Mouse (Mus musculus): ENCODE measurements around the gene Sorl1.

Sorl1 gene

GRCm38 (mm10) chr9:42054339-42055272 is 69.5 kb downstream of the Sorl1 start:
- 49% methylated on average over 20 of the region's 20 CpGs for WGBS

GRCm38 (mm10) chr9:42053591-42054190 is 70.4 kb downstream of the Sorl1 start:
- WGBS = 62% methylated on average over 12 of the region's 12 CpGs

- 51% methylated on average over 12 of the region's 12 CpGs for WGBS
These were observed 71.3 kb downstream of the Sorl1 start for GRCm38 (mm10) chr9:42052713-42053356.

- 42% methylated on average over 2 of the region's 2 CpGs for WGBS
These were observed 75.6 kb downstream of the Sorl1 start for GRCm38 (mm10) chr9:42048542-42048941.

GRCm38 (mm10) chr9:42047786-42048185 is 76.3 kb downstream of the Sorl1 start:
- WGBS = 55% methylated on average over 5 of the region's 5 CpGs

- WGBS = 82% methylated on average over 11 of the region's 11 CpGs
These were observed 77.8 kb downstream of the Sorl1 start for GRCm38 (mm10) chr9:42046248-42046647.

- WGBS = 94% methylated on average over 8 of the region's 8 CpGs
These were observed 79.4 kb downstream of the Sorl1 start for GRCm38 (mm10) chr9:42044651-42045050.

GRCm38 (mm10) chr9:42043934-42044333 is 80.2 kb downstream of the Sorl1 start:
- WGBS = 89% methylated on average over 8 of the region's 8 CpGs

GRCm38 (mm10) chr9:42039000-42039992 is 84.8 kb downstream of the Sorl1 start:
- whole genome bisulfite sequencing = 55% methylated on average over 18 of the region's 18 CpGs

GRCm38 (mm10) chr9:42036885-42037284 is 87.2 kb downstream of the Sorl1 start:
- WGBS = 93% methylated on average over 11 of the region's 11 CpGs

GRCm38 (mm10) chr9:42035995-42036394 is 88.1 kb downstream of the Sorl1 start:
- 56% methylated on average over 5 of the region's 5 CpGs for WGBS

GRCm38 (mm10) chr9:42035213-42035765 is 88.8 kb downstream of the Sorl1 start:
- 61% methylated on average over 12 of the region's 12 CpGs for WGBS

GRCm38 (mm10) chr9:42034116-42034520 is 90.0 kb downstream of the Sorl1 start:
- WGBS = 58% methylated on average over 9 of the region's 9 CpGs

- 69% methylated on average over 19 of the region's 19 CpGs for WGBS
These were observed 90.6 kb downstream of the Sorl1 start for GRCm38 (mm10) chr9:42033291-42034115.

GRCm38 (mm10) chr9:42032419-42032818 is 91.7 kb downstream of the Sorl1 start:
- 65% methylated on average over 9 of the region's 9 CpGs for WGBS

GRCm38 (mm10) chr9:42028807-42029206 is 95.3 kb downstream of the Sorl1 start:
- WGBS = 61% methylated on average over 4 of the region's 4 CpGs

GRCm38 (mm10) chr9:42024257-42024656 is 99.8 kb downstream of the Sorl1 start:
- WGBS = 85% methylated on average over 9 of the region's 9 CpGs

- WGBS = 74% methylated on average over 3 of the region's 3 CpGs
These were observed 100.7 kb downstream of the Sorl1 start for GRCm38 (mm10) chr9:42023383-42023782.

- 95% methylated on average over 12 of the region's 12 CpGs for WGBS
These were observed 101.8 kb downstream of the Sorl1 start for GRCm38 (mm10) chr9:42022318-42022717.
